Mouse (Mus musculus) bone marrow macrophage, adult 2 months (primary cell): ENCODE results near the gene Stpg4.

Experiments
- CTCF ChIP-seq: IDR thresholded peaks from 2 replicates; pipeline ENCODE4 v1.5.1; 2012; ENCODE audit warnings: low read depth, mild to moderate bottlenecking, low read length, moderate library complexity
- POLR2A ChIP-seq: IDR thresholded peaks from 2 replicates; pipeline ENCODE4 v1.6.1; 2012; ENCODE audit warnings: mild to moderate bottlenecking, low read depth, low read length, borderline replicate concordance

DNA sequence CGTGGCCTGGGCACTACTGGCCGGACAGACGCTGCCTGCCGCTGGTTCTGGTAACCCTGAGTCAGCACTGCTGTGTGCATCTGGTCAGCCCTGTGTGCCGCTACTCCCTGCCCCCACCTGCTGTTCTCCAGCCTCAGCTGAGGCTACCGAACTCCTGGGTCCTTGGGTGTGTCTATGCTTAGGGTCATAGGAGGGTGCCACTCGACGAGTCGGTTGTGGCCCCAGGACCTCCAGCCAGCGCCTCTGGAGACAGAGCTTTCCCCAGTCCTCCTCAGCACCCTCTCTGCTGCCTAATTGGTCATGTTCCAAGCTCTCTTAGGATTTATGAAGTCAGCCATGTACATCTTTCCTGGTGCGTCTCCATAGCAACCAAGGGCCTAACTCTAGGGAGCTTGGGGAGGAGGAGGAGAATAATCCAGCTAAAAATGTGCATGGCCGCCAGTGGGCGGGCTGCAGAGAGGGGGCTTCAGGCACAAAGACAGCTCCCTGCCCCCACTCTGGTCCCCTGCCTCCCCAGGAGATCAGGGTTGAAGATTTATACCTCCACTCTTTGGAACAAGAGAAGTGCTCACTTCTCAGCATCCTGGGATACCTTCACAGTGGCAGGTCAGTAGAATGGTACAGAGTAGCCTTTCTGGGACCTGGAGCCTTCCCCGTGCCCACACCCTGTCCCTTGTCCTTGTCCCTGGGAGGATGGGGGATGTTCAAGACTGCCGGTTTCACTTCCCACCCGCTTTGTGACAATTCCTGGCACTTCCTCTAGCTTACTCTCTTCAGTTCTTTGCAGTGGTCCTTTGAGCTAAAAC is 49.0 kb downstream of the Stpg4 start:
- TF ChIP-seq CTCF (no peak), POLR2A (no peak)
